Mouse (Mus musculus): ENCODE measurements at regions not wholly inside any gene's neighbourhood (a gene's known extent, or its start where the extent isn't known, plus 50 kb on each side); places are given as distances from the start of the nearest gene placed in this dataset.
"Not testable (repeated sequence)": the region's sequence is repeated elsewhere in the genome, so short reads cannot be mapped to it uniquely, and the experiment has no call there.

GRCm38 (mm10) chrX:94785983-94786382 lies 61.6 kb downstream of the Zxdb start:
- Histone ChIP-seq H3ac (ENCODE audit: control insufficient read depth, insufficient read length, low read depth) (no peak overlapping the region), H3K36me3 (ENCODE audit: control insufficient read depth, insufficient read depth) (no peaks in the 10 kb centered on the region), H3K27me3 (ENCODE audit: control insufficient read depth, insufficient read depth, insufficient read length) (no peaks in the 10 kb centered on the region), H3K79me3 (ENCODE audit: low read depth) (no peaks in the 10 kb centered on the region), H3K4me3 (ENCODE audit: insufficient read depth, poor library complexity, severe bottlenecking) (no peak overlapping the region), H3K79me2 (ENCODE audit: control insufficient read depth, insufficient read depth) (no peaks in the 10 kb centered on the region)
- no peak for TF ChIP-seq MYOG (IDR thresholded peaks at IDR 0.05; ENCODE audit: control insufficient read depth, extremely low read depth, insufficient read length)
- TF ChIP-seq USF1 (IDR thresholded peaks at IDR 0.05; ENCODE audit: low read depth), result no peak
- TF ChIP-seq CTCF (IDR thresholded peaks at IDR 0.05; ENCODE audit: control insufficient read depth, insufficient read depth, insufficient read length), result no peak
- TF ChIP-seq MAX (IDR thresholded peaks at IDR 0.05), result no peak
- no peak for TF ChIP-seq FOSL1 (IDR thresholded peaks at IDR 0.05; ENCODE audit: insufficient read depth, low read length, poor library complexity, severe bottlenecking)
- TF ChIP-seq MYOD1 (IDR thresholded peaks at IDR 0.05; ENCODE audit: control insufficient read depth, insufficient read length, low read depth), result no peak
- TF ChIP-seq CEBPB (IDR thresholded peaks at IDR 0.05; ENCODE audit: low read depth), result no peak

GRCm38 (mm10) chrX:94788331-94788920 lies 64.1 kb downstream of the Zxdb start:
- H3K79me3 ChIP-seq (ENCODE audit: low read depth), result no peaks in the 10 kb centered on the region
- no peaks in the 10 kb centered on the region for H3K36me3 ChIP-seq (ENCODE audit: control insufficient read depth, insufficient read depth)
- TF ChIP-seq MAX (IDR thresholded peaks at IDR 0.05) (no peak), CEBPB (IDR thresholded peaks at IDR 0.05; ENCODE audit: low read depth) (no peak), CTCF (IDR thresholded peaks at IDR 0.05; ENCODE audit: control insufficient read depth, insufficient read depth, insufficient read length) (no peak)
- no peak overlapping the region for H3K4me3 ChIP-seq (ENCODE audit: insufficient read depth, poor library complexity, severe bottlenecking)
- H3K27me3 ChIP-seq (ENCODE audit: control insufficient read depth, insufficient read depth, insufficient read length), result no peaks in the 10 kb centered on the region
- no peak overlapping the region for H3ac ChIP-seq (ENCODE audit: control insufficient read depth, insufficient read length, low read depth)
- no peaks in the 10 kb centered on the region for H3K79me2 ChIP-seq (ENCODE audit: control insufficient read depth, insufficient read depth)

GRCm38 (mm10) chrX:94796845-94797244 lies 72.5 kb downstream of the Zxdb start:
- not testable (repeated sequence) for H3K79me2 ChIP-seq (ENCODE audit: control insufficient read depth, insufficient read depth); H3K27me3 ChIP-seq (ENCODE audit: control insufficient read depth, insufficient read depth, insufficient read length); H3K79me3 ChIP-seq (ENCODE audit: low read depth); H3K4me3 ChIP-seq (ENCODE audit: insufficient read depth, poor library complexity, severe bottlenecking); H3ac ChIP-seq (ENCODE audit: control insufficient read depth, insufficient read length, low read depth); H3K36me3 ChIP-seq (ENCODE audit: control insufficient read depth, insufficient read depth)

GRCm38 (mm10) chrX:94797348-94798182 lies 73.2 kb downstream of the Zxdb start:
- not testable (repeated sequence) for H3K36me3 ChIP-seq (ENCODE audit: control insufficient read depth, insufficient read depth); H3K4me3 ChIP-seq (ENCODE audit: insufficient read depth, poor library complexity, severe bottlenecking); H3K27me3 ChIP-seq (ENCODE audit: control insufficient read depth, insufficient read depth, insufficient read length); H3K79me3 ChIP-seq (ENCODE audit: low read depth); H3ac ChIP-seq (ENCODE audit: control insufficient read depth, insufficient read length, low read depth); H3K79me2 ChIP-seq (ENCODE audit: control insufficient read depth, insufficient read depth)

GRCm38 (mm10) chrX:94798183-94798619 lies 73.8 kb downstream of the Zxdb start:
- H3ac ChIP-seq (ENCODE audit: control insufficient read depth, insufficient read length, low read depth); H3K27me3 ChIP-seq (ENCODE audit: control insufficient read depth, insufficient read depth, insufficient read length); H3K36me3 ChIP-seq (ENCODE audit: control insufficient read depth, insufficient read depth): not testable (repeated sequence)

GRCm38 (mm10) chrX:94812760-94813159 lies 88.4 kb downstream of the Zxdb start:
- not testable (repeated sequence) for H3ac ChIP-seq (ENCODE audit: control insufficient read depth, insufficient read length, low read depth); H3K79me3 ChIP-seq (ENCODE audit: low read depth); H3K36me3 ChIP-seq (ENCODE audit: control insufficient read depth, insufficient read depth); H3K27me3 ChIP-seq (ENCODE audit: control insufficient read depth, insufficient read depth, insufficient read length); H3K79me2 ChIP-seq (ENCODE audit: control insufficient read depth, insufficient read depth); H3K4me3 ChIP-seq (ENCODE audit: insufficient read depth, poor library complexity, severe bottlenecking)

More at GRCm38 (mm10) chrX:94798183-94798619, 73.8 kb downstream of the Zxdb start:
- H3K79me3 ChIP-seq (ENCODE audit: low read depth); H3K4me3 ChIP-seq (ENCODE audit: insufficient read depth, poor library complexity, severe bottlenecking); H3K79me2 ChIP-seq (ENCODE audit: control insufficient read depth, insufficient read depth): not testable (repeated sequence)

GRCm38 (mm10) chrX:94827524-94827923 lies 103.2 kb downstream of the Zxdb start:
- not testable (repeated sequence) for H3K79me2 ChIP-seq (ENCODE audit: control insufficient read depth, insufficient read depth); H3K79me3 ChIP-seq (ENCODE audit: low read depth); H3ac ChIP-seq (ENCODE audit: control insufficient read depth, insufficient read length, low read depth); H3K27me3 ChIP-seq (ENCODE audit: control insufficient read depth, insufficient read depth, insufficient read length); H3K36me3 ChIP-seq (ENCODE audit: control insufficient read depth, insufficient read depth); H3K4me3 ChIP-seq (ENCODE audit: insufficient read depth, poor library complexity, severe bottlenecking)

GRCm38 (mm10) chrX:94844110-94844779 lies 119.9 kb downstream of the Zxdb start:
- H3K36me3 ChIP-seq (ENCODE audit: control insufficient read depth, insufficient read depth); H3ac ChIP-seq (ENCODE audit: control insufficient read depth, insufficient read length, low read depth); H3K79me2 ChIP-seq (ENCODE audit: control insufficient read depth, insufficient read depth); H3K4me3 ChIP-seq (ENCODE audit: insufficient read depth, poor library complexity, severe bottlenecking); H3K27me3 ChIP-seq (ENCODE audit: control insufficient read depth, insufficient read depth, insufficient read length); H3K79me3 ChIP-seq (ENCODE audit: low read depth): not testable (repeated sequence)

- H3K36me3 ChIP-seq (ENCODE audit: control insufficient read depth, insufficient read depth); H3K79me3 ChIP-seq (ENCODE audit: low read depth); H3ac ChIP-seq (ENCODE audit: control insufficient read depth, insufficient read length, low read depth); H3K27me3 ChIP-seq (ENCODE audit: control insufficient read depth, insufficient read depth, insufficient read length); H3K79me2 ChIP-seq (ENCODE audit: control insufficient read depth, insufficient read depth); H3K4me3 ChIP-seq (ENCODE audit: insufficient read depth, poor library complexity, severe bottlenecking): not testable (repeated sequence)
These were observed 125.2 kb downstream of the Zxdb start for GRCm38 (mm10) chrX:94849549-94849948.
